Mouse (Mus musculus) CD4-positive, CD25-positive, alpha-beta regulatory T cell, adult 2 months (primary cell): ENCODE data around the gene Bcl10.
A peak's percentile ranks its signal among the peaks of the same experiment; 100 is the strongest.
"Not testable (repeated sequence)": the region's sequence is repeated elsewhere in the genome, so short reads cannot be mapped to it uniquely, and the experiment has no call there.

Source experiments
- DNase-seq: peaks from one replicate; pipeline ENCODE4 v3.0.0-alpha.2; 2012; ENCODE audit warnings: low read depth, low spot score

Gene Bcl10

GRCm38 (mm10) chr3:145950034-145950814 lies 27.6 kb downstream of the Bcl10 start:
- peak; percentile 72 for DNase-seq

DNA sequence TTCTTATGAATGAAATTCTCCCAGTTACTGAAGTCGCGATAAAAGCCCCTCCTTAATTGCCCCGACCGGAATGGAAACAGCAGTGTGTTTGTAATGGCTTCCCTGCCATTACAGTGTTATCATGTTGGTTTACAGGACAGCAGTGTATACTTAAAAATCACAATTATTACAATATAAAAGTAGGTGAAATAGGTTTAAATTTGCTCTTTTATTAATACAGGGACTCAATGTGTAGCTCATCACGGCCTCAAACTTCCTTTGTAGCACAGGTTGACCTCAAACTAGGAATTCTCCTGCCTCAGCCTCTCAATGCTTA lies 28.2 kb downstream of the Bcl10 start:
- no peak for DNase-seq

GRCm38 (mm10) chr3:145951287-145952165 lies 28.9 kb downstream of the Bcl10 start:
- DNase-seq: peak; percentile 45

DNA sequence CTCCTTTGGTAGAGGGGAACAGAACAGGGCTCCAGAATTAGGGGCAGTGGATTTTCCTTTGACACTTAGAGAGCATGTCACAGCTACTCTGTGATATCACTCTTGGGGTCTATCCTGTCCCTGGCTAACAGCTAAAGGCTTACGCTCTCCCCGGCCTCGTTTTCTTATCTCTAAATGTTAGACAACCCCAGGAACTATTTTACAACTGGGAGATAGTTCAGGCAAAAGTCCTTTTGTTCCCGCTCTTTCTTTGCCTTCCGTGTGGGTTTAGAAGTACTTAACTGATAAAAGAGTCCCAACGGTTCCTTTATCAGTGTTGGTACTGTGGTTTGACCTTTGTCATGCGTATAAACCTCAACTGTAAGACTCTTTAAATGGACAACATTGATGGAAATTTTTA lies 30.3 kb downstream of the Bcl10 start:
- DNase-seq: no peak

DNA sequence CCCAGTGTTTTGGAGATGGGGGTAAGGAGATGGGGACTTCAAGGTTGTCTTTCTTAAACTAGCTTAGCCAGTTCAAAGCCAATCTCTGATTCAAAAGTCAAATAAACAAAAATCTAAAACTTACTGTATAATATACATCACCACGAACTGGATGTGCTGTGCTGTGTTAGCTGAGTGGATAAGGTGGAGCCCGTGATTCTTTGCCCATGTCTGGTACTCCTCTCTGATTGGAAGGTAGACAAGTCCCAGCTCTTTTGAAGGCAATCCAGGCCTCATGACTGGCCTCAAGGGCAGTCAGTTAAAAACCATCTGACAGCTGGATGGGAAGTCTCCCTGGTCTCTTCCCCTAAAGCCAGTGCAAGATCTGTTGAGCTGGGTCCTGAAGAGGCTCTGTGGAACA lies 30.8 kb downstream of the Bcl10 start:
- DNase-seq: no peak

DNA sequence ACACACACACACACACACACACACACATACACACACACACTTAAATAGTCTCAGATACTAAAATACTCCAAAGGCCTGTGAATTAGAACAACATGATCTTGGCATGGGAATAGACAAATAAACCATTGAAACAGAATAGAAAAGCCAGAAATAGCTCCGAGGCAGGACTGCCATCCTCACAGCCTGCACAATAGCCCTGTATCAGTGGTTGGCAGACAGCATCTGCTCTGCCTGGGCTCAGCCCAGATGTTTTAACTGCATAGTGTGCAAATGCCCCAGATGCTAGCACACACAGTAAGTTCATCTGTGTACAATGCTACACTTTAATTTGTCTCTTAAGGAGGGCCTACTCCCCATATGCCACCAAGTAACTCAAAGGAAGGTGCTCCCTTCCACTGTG lies 37.2 kb downstream of the Bcl10 start:
- DNase-seq: no peak

- no peak for DNase-seq
Measured at GRCm38 (mm10) chr3:145962411-145962810, 39.8 kb downstream of the Bcl10 start.

DNA sequence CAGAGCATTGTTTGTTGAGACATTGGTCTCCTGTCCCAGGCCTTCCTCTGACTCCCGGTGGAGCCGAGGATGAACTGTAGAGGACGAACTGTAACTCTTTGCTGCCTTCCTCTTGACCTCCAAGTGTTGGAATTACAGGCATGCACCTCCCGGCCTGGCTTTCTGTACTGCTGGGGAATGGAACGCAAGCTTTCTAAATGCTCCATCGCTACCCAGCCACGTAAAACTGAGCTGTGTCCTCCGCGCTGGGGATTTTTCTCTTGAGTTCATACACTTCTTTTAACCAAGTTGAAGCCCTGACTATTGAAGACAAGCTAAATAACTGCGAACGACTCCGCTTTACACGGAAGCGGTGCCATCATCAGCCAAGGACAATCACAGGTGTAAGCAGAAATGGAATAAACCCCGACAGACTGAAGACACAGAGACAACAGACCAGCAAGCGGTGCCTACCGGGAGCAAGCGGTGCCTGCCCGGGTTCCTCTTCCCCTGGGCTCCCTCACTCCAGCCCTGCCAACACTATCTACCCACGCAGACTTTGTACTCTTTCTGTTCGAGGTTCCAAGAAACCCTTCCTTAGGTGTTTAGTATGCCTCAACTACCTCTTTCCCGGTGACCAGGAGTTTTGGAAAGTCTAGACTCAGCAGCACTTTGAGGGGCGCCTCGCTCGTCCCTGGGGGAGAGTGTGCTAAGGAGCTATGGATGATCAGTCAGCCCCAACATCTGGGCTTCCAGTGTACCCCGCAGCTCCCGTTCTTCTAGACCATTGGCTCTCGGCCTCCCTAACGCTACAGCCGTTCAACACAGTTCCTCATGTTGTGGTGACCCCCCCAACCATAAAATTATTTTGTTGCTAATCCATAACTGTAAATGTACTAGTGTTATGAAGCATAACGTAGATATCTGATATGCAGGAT lies 40.8 kb downstream of the Bcl10 start:
- DNase-seq: no peak

GRCm38 (mm10) chr3:145964018-145964387 lies 41.4 kb downstream of the Bcl10 start:
- no peak for DNase-seq

DNA sequence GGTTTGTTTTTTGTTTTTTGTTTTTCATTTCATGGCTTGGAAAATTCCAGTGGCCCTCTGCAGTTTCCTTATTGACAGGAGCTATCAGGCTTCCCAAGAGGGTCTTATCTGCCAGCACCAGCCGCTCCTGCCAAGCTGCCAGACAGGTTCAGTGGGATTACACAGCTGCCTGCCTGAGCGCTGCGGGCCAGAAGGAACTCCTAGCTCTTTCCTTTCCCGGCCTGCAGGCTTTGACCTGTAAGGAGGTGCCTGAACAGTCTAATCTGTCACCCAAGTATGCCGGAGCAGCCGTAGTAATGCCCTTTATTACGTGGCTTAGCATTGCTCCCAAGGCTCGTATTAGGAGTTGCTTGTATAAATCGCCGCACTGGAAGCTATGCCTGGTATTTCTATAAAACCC lies 41.9 kb downstream of the Bcl10 start:
- DNase-seq: no peak

GRCm38 (mm10) chr3:145965583-145965982 lies 43.0 kb downstream of the Bcl10 start:
- not testable (repeated sequence) for DNase-seq

DNA sequence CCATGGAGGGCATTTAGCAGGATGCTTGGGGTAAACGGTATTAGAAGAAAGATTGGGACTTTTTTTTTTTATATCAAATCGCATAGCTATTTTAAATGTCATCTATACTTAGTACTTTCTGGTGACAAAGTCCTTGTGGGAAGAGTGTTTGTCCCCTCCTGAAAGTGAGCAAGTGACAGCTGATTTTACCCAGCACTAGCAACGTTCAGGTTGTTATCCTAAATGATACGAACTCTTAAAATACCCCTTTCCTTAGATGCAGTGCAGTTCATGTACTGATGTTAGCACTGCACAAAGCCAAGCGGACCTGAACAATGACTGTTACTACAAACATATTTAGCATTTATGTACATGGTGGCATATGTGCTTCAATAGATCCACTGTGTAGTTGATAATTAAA lies 44.2 kb downstream of the Bcl10 start:
- no peak for DNase-seq

DNA sequence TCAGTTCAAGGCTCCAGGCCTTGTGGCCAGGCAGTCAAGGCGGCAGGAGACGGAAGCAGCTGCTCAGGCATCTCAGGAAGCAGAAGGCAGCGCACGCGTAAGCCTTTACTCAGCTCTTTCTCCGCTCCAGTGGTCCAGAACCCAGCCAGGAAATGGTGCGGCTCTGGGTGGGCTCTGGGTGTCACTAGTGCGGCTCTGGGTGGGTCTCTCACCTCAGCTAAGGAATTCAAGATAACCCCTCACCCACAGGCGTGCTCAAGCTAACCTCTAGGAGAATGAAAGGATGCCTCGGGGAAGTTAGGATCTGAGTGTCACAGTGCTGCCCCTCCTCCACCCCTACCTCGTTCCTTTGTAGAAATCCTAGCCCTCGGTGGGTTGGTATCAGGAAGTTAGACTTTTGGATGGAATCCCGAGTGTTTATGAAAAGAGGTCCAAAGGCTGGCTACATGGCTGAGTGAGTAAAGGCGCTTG lies 46.5 kb downstream of the Bcl10 start:
- DNase-seq: no peak

- no peak for DNase-seq
Measured at GRCm38 (mm10) chr3:145971501-145971900, 48.9 kb downstream of the Bcl10 start.

DNA sequence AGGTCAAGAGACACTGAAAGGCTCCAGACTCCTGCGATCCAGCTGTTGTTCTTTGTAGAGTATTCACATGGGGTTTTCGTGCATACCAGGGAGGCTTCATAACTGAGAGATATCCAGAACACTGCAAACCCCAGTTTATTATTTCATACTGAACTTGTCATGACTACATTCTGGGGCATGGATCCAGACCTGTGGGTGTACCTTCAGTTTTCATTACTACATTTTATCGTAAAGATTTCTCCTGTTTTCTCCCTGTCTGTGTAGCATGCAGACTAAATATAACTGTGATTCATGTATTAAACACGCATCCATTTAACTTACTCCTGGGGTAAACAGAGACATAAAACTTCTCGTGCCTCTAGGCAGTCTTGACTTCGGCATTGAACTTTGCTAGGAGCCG lies 52.4 kb downstream of the Bcl10 start:
- DNase-seq: no peak
